13 mouse cellular contexts compared by ENCODE assay signal in the genomic region with DNA sequence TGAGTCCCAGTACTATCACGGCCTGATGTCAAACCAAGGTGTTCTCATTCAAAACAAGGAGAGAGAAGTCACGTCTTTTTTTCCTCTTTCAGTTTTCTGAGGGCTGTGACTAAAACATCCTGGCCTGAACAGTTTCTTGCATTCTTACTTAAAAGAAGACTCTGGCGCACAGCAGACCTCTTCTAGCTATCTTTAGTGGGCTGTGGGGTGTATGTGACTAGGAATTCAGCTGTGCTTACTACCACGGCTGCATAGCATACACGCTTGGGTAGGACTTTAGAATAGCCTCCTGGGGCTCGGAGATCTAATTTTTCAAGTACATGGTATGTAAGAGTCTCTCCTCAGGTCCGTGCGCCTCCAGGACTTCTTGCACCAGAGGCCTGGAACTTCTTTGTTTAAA. TPM values are rescaled to one million over a fixed set of nuclear protein-coding genes. Genes with fewer than 3 reads are reported as not detected.
A peak's percentile ranks its signal among the peaks of the same experiment; 100 is the strongest.
DNase-seq lines count a peak whose midpoint lies in the region; ATAC-seq lines count a peak whose summit lies in the region.
"Had no signal": no experiment of that assay in that cellular context is flagged by ENCODE, and none has a peak within 500 bp of the region (broad histone marks: within the 10 kb centered on the region; RNA-seq: fewer than 3 reads in every experiment).

No protein-coding gene starts in this region.

- WGBS in heart, embryonic 11.5 days (ENCODE audit: insufficient replicate concordance) = 56% methylated on average over 8 of the region's 8 CpGs
- WGBS in limb, embryonic 12.5 days = 72% methylated on average over 8 of the region's 8 CpGs
- 80% methylated on average over 8 of the region's 8 CpGs for WGBS in limb, embryonic 10.5 days
- WGBS in embryonic facial prominence, embryonic 14.5 days = 59% methylated on average over 8 of the region's 8 CpGs
- WGBS in stomach, embryonic 14.5 days = 38% methylated on average over 8 of the region's 8 CpGs

- H3K9ac ChIP-seq in heart, embryonic 11.5 days (ENCODE audit: low read depth, low read length) = no peak overlapping the region
- H3K9ac ChIP-seq in limb, embryonic 12.5 days (replicated peaks) = no peak overlapping the region
- no peak overlapping the region for H3K9ac ChIP-seq in embryonic facial prominence, embryonic 14.5 days (ENCODE audit: low read depth, low read length)
- no peak overlapping the region for H3K9ac ChIP-seq in stomach, embryonic 14.5 days (replicated peaks; ENCODE audit: low read depth, low read length)

- H3K9me3 ChIP-seq in heart, embryonic 11.5 days (replicated peaks; ENCODE audit: control insufficient read depth, low read length) = no peaks in the 10 kb centered on the region
- no peaks in the 10 kb centered on the region for H3K9me3 ChIP-seq in limb, embryonic 12.5 days
- no peaks in the 10 kb centered on the region for H3K9me3 ChIP-seq in limb, embryonic 10.5 days (replicated peaks)
- H3K9me3 ChIP-seq in embryonic facial prominence, embryonic 14.5 days (ENCODE audit: control insufficient read depth, low read length) = 0 out of 2 replicates have a peak, but pooled peaks cover 4% of the 10 kb centered on the region
- no peaks in the 10 kb centered on the region for H3K9me3 ChIP-seq in stomach, embryonic 14.5 days (ENCODE audit: control insufficient read depth, low read depth, low read length)

- H3K4me3 ChIP-seq in heart, embryonic 11.5 days (ENCODE audit: low read depth, low read length) = no peak overlapping the region
- H3K4me3 ChIP-seq in limb, embryonic 12.5 days (replicated peaks) = no peak overlapping the region
- H3K4me3 ChIP-seq in limb, embryonic 10.5 days = no peak overlapping the region
- H3K4me3 ChIP-seq in embryonic facial prominence, embryonic 14.5 days (ENCODE audit: low read depth, low read length) = no peak overlapping the region
- H3K4me3 ChIP-seq in stomach, embryonic 14.5 days (ENCODE audit: low read depth, low read length) = no peak overlapping the region

- DNase-seq in heart, adult 11 months = no peak
- DNase-seq in limb, embryonic 10.5 days (ENCODE audit: low spot score) = no peak
- DNase-seq in embryonic facial prominence, embryonic 14.5 days (ENCODE audit: low spot score) = no peak
- no peak for DNase-seq in layer of hippocampus, adult 9-10 months (ENCODE audit: low spot score)
- DNase-seq in ovary, postnatal 14 days (ENCODE audit: low spot score) = no peak
- DNase-seq: gastrocnemius, postnatal 14 days; midbrain, embryonic 14.5 days; spleen, adult 18-20 months; thymus, adult 18-20 months had no signal

- 0 out of 2 replicates have a peak, but pooled peaks cover 2% of the 10 kb centered on the region for H3K36me3 ChIP-seq in heart, embryonic 11.5 days (ENCODE audit: control insufficient read depth, insufficient read depth, low read length)
- H3K36me3 ChIP-seq in limb, embryonic 12.5 days = peaks cover 6% of the 10 kb centered on the region; the same call in 1 of the 2 replicates
- peaks cover 22% of the 10 kb centered on the region for H3K36me3 ChIP-seq in limb, embryonic 10.5 days
- H3K36me3 ChIP-seq in embryonic facial prominence, embryonic 14.5 days (ENCODE audit: control insufficient read depth, insufficient read depth, low read length) = peaks cover 6% of the 10 kb centered on the region; the same call in 1 of the 2 replicates
- no peaks in the 10 kb centered on the region for H3K36me3 ChIP-seq in stomach, embryonic 14.5 days (ENCODE audit: control insufficient read depth, insufficient read depth, low read length)

- H3K27me3 ChIP-seq in heart, embryonic 11.5 days (ENCODE audit: control insufficient read depth, insufficient read depth, low read length) = no peaks in the 10 kb centered on the region
- H3K27me3 ChIP-seq in limb, embryonic 12.5 days = no peaks in the 10 kb centered on the region
- H3K27me3 ChIP-seq in limb, embryonic 10.5 days (ENCODE audit: low read depth, poor library complexity, severe bottlenecking) = no peaks in the 10 kb centered on the region
- no peaks in the 10 kb centered on the region for H3K27me3 ChIP-seq in embryonic facial prominence, embryonic 14.5 days (replicated peaks; ENCODE audit: control insufficient read depth, insufficient read depth, low read length)
- H3K27me3 ChIP-seq in stomach, embryonic 14.5 days (ENCODE audit: control insufficient read depth, insufficient read depth, low read length) = no peaks in the 10 kb centered on the region

- H3K27ac ChIP-seq in heart, embryonic 11.5 days (ENCODE audit: low read depth, low read length) = peak overlapping the region; percentile 24; the same call in 1 of the 2 replicates
- 0 out of 2 replicates have a peak overlapping the region, but pooled peaks have one; percentile 30 for H3K27ac ChIP-seq in limb, embryonic 12.5 days
- H3K27ac ChIP-seq in limb, embryonic 10.5 days = no peak overlapping the region
- H3K27ac ChIP-seq in embryonic facial prominence, embryonic 14.5 days (replicated peaks; ENCODE audit: low read depth, low read length) = peak overlapping the region; percentile 25
- peak overlapping the region; percentile 64; the same call in 1 of the 2 replicates for H3K27ac ChIP-seq in stomach, embryonic 14.5 days (ENCODE audit: low read length)

- no peak for ATAC-seq in heart, embryonic 11.5 days (replicated peaks; ENCODE audit: insufficient number of reproducible peaks, low FRiP score, low TSS enrichment)
- ATAC-seq in limb, embryonic 12.5 days (ENCODE audit: insufficient number of reproducible peaks, insufficient read depth, low FRiP score, low TSS enrichment, low read depth) = no peak
- ATAC-seq in embryonic facial prominence, embryonic 14.5 days (ENCODE audit: low read depth) = no peak
- no peak for ATAC-seq in stomach, embryonic 14.5 days (ENCODE audit: insufficient number of reproducible peaks, insufficient read depth, low FRiP score, low read depth)
- ATAC-seq: forebrain, embryonic 14.5 days had no signal

- H3K4me1 ChIP-seq in heart, embryonic 11.5 days (ENCODE audit: control insufficient read depth, insufficient read depth, low read length) = peaks cover 52% of the 10 kb centered on the region
- H3K4me1 ChIP-seq in limb, embryonic 12.5 days (replicated peaks) = peaks cover 39% of the 10 kb centered on the region
- peaks cover 60% of the 10 kb centered on the region for H3K4me1 ChIP-seq in limb, embryonic 10.5 days
- peaks cover 29% of the 10 kb centered on the region for H3K4me1 ChIP-seq in embryonic facial prominence, embryonic 14.5 days (ENCODE audit: control insufficient read depth, insufficient read depth, low read length)
- peaks cover 38% of the 10 kb centered on the region for H3K4me1 ChIP-seq in stomach, embryonic 14.5 days (ENCODE audit: control insufficient read depth, insufficient read depth, low read length)

- H3K4me2 ChIP-seq in heart, embryonic 11.5 days = no peak overlapping the region
- H3K4me2 ChIP-seq in limb, embryonic 12.5 days = no peak overlapping the region
- H3K4me2 ChIP-seq in embryonic facial prominence, embryonic 14.5 days (ENCODE audit: low read depth, low read length) = no peak overlapping the region
- no peak overlapping the region for H3K4me2 ChIP-seq in stomach, embryonic 14.5 days (replicated peaks; ENCODE audit: low read depth, low read length)

RNA-seq across cellular contexts. Expression of gene Spred2, which starts 26.0 kb away (rescaled TPM):
- polyA plus RNA-seq in heart, embryonic 11.5 days (2014; fragmentation: Nextera tagmentation; extraction: Ambion mirVana) = 4.4 and 4.7 TPM in 2 replicates
- 7.6 and 8.4 TPM in 2 replicates for polyA plus RNA-seq in limb, embryonic 12.5 days (2016; fragmentation: Nextera tagmentation; extraction: Ambion mirVana)
- polyA plus RNA-seq in limb, embryonic 10.5 days (2016; fragmentation: Nextera tagmentation; extraction: Ambion mirVana) = 8.3 and 9.3 TPM in 2 replicates
- 7.7 and 8.7 TPM in 2 replicates for polyA plus RNA-seq in embryonic facial prominence, embryonic 14.5 days (2014; fragmentation: Nextera tagmentation; extraction: Ambion mirVana)
- 7.9 and 9.6 TPM in 2 replicates for polyA plus RNA-seq in stomach, embryonic 14.5 days (2014; fragmentation: Nextera tagmentation; extraction: Ambion mirVana)
